Comparison of ENCODE assay signal across 9 mouse cellular contexts in genomic region chr10:116266561-116267433, GRCm38 (mm10). TPM values are rescaled to one million over a fixed set of nuclear protein-coding genes. Genes with fewer than 3 reads are reported as not detected.
DNase-seq lines count a peak whose midpoint lies in the region; ATAC-seq and TF ChIP-seq lines count a peak whose summit lies in the region.
"Had no signal": no experiment of that assay in that cellular context is flagged by ENCODE, and none has a peak within 500 bp of the region (broad histone marks: within the 10 kb centered on the region; RNA-seq: fewer than 3 reads in every experiment).

No protein-coding gene starts in this region.

- no peaks in the 10 kb centered on the region for H3K27me3 ChIP-seq in liver, postnatal 0 days (ENCODE audit: insufficient read depth, low read length)
- H3K27me3 ChIP-seq: limb, embryonic 12.5 days had no signal

- WGBS in liver, postnatal 0 days (ENCODE audit: insufficient replicate concordance) = 52% methylated on average over 15 of the region's 15 CpGs

- H3K27ac ChIP-seq in liver, postnatal 0 days (ENCODE audit: low read depth) = no peak overlapping the region; the same call in 1 of the 2 replicates
- H3K27ac ChIP-seq: limb, embryonic 12.5 days had no signal

- no peak overlapping the region for H3K4me2 ChIP-seq in liver, postnatal 0 days (ENCODE audit: low read depth, low read length)
- H3K4me2 ChIP-seq: limb, embryonic 12.5 days had no signal

- H3K36me3 ChIP-seq in liver, postnatal 0 days (replicated peaks; ENCODE audit: insufficient read depth, low read length) = no peaks in the 10 kb centered on the region
- H3K36me3 ChIP-seq: limb, embryonic 12.5 days had no signal

- peak; percentile 56 for ATAC-seq in liver, postnatal 0 days

- intact Hi-C loops in heart, postnatal 36 days (cut with DNase I) = loop anchor here (1.0 to 2.0 kb wide), 3 partner anchors 22 to 60 kb away; no protein-coding TSS in a partner anchor

- H3K4me1 ChIP-seq in liver, postnatal 0 days (ENCODE audit: insufficient read depth) = peaks cover 7% of the 10 kb centered on the region; the same call in 1 of the 2 replicates

- H3K4me3 ChIP-seq in liver, postnatal 0 days (ENCODE audit: low read depth, low read length) = no peak overlapping the region
- H3K4me3 ChIP-seq: limb, embryonic 12.5 days had no signal

- H3K9me3 ChIP-seq in liver, postnatal 0 days (ENCODE audit: low read length) = no peaks in the 10 kb centered on the region
- H3K9me3 ChIP-seq: limb, embryonic 12.5 days had no signal

- TF ChIP-seq EP300 in liver, postnatal 0 days (IDR thresholded peaks at IDR 0.05; ENCODE audit: low read depth) = peak; percentile 43; the same call in 1 of the 2 replicates

- TF ChIP-seq CTCF in liver, postnatal 0 days (IDR thresholded peaks at IDR 0.05; ENCODE audit: low read depth) = no peak

- no peak overlapping the region for H3K9ac ChIP-seq in liver, postnatal 0 days (replicated peaks)
- H3K9ac ChIP-seq: limb, embryonic 12.5 days had no signal

- peak; percentile 45 for DNase-seq in R1 (ENCODE audit: low read depth, low spot score)
- DNase-seq in adrenal gland, postnatal 36 days = peak; percentile 42 to 64
- peak; percentile 71 to 73 for DNase-seq in heart, postnatal 36 days
- peak; percentile 21 for DNase-seq in liver, postnatal 0 days
- DNase-seq in spleen, postnatal 4 days (ENCODE audit: low spot score in 2 of 2) = no peak
- DNase-seq in natural killer cell, adult 2 months (ENCODE audit: low spot score in 2 of 2) = no peak
- DNase-seq in layer of hippocampus, postnatal 14 days (ENCODE audit: low spot score in 2 of 2) = no peak
- DNase-seq in frontal cortex, postnatal 25 days (ENCODE audit: low spot score in 2 of 2) = no peak

RNA-seq across cellular contexts. Expression of gene Ptprb, which starts 8.5 kb away (rescaled TPM):
- total RNA-seq in adrenal gland, postnatal 36 days (2021) = 10 to 100 TPM; 37.8 to 56.6 TPM
- total RNA-seq in heart, postnatal 36 days (2021) = 10 to 100 TPM; 71.9 to 83.3 TPM
- polyA plus RNA-seq in liver, postnatal 0 days (2015; fragmentation: Nextera tagmentation; extraction: Ambion mirVana) = 2.5 and 3.1 TPM in 2 replicates
- 10 to 100 TPM; 25.6 to 26.0 TPM for total RNA-seq in layer of hippocampus, postnatal 14 days (2021)

Comparison
In these comparisons a context has a peak if more than half of its experiments do, and no peak if none do; other contexts are left out.
1. DNase-seq: peak in R1 (single experiment), adrenal gland, postnatal 36 days (2 of 2), heart, postnatal 36 days (2 of 2) and liver, postnatal 0 days (single experiment); none in spleen, postnatal 4 days (0 of 2), natural killer cell, adult 2 months (0 of 2), layer of hippocampus, postnatal 14 days (0 of 2) and frontal cortex, postnatal 25 days (0 of 2).